Mouse (Mus musculus) left cerebral cortex, postnatal 10 days (tissue): Measurements from ENCODE around the gene Pvr. TPM values are rescaled to one million over a fixed set of nuclear protein-coding genes. Genes with fewer than 3 reads are reported as not detected.

ENCODE experiments used
- DNase-seq, 2 experiments: peaks; one replicate each; pipeline ENCODE4 v3.0.0; 2021 to 2022; ENCODE audit warnings: low spot score in 2 of 2, mixed read lengths in 1 of 2; ENCODE audit errors: extremely low spot score in 1 of 2
- intact Hi-C: fragments of 180-260 bp; cut with DNase I; formaldehyde crosslinking; loops from one replicate; pipeline ENCODE4 v1.15.1; 2025
- total RNA-seq, 2 experiments: library from RNA; stranded (reverse); gene quantifications; 2 replicates each; pipeline ENCODE4 v1.2.3; 2021

Gene Pvr
- total RNA-seq: 10 to 100 TPM in 1 of 2 experiments, 1 to 10 TPM in 1; 9.8 to 14.1 TPM

DNA sequence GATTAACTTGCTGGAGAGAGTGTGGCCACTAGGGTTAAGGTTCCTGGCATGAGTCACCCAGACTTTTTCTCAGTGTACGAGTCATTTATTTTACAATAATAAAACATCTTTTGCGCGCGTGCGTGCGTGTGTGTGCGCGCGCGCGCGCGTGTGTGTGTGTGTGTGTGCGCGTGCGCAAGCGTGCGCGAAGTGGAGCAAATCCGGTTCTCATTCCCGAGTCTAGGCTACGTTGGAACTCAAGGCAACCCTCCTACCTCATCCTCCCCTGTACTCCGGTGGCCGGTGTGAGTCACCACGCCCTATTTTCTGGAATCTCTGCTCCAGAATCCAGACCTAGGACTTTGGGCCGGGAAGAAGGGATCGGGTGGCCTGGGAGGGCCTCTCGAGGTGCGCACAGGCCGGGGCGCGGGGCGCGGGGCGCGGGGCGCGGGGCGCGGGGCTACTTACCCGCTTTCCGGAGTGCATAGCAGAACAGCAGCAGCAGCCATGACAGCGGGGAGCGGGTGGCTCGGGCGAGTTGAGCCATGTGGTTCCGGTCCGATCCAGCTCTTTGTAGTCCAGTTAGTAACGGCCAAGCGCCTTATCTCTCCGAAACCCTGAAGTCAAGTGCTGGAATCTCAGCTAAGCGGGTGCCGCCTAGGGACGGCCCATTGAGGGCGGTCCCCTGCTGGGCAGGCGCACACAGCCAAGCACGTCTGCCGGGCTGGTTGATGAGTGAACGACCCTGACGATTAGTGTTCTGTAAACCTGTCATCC lies at the start of gene Pvr:
Gene Pvr (minus strand): TSS at position 655 of the 756 bp plus-strand sequence.
- DNase-seq: peak; percentile 57 to 87
- intact Hi-C loops: no loop called here

DNA sequence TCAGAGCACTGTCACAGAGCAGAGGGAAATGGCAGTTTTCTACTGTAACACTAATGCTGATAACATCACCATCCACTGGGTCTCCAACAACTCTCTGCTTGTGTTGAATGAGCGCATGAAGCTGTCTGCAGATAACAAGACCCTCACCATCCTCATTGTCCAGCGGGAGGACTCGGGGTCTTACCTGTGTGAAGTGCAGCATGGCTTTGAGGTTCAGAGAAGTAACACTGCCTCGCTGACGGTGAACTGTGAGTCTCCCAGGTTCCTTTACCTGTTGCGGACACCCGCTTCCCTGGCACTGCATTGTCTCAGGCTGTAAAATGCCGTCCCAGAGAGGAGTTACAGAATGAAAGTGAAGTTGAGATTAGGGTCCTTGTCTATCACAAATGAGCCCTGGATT lies 49.2 kb upstream of the Pvr start:
- no peak for DNase-seq
- intact Hi-C loops: no loop called here

DNA sequence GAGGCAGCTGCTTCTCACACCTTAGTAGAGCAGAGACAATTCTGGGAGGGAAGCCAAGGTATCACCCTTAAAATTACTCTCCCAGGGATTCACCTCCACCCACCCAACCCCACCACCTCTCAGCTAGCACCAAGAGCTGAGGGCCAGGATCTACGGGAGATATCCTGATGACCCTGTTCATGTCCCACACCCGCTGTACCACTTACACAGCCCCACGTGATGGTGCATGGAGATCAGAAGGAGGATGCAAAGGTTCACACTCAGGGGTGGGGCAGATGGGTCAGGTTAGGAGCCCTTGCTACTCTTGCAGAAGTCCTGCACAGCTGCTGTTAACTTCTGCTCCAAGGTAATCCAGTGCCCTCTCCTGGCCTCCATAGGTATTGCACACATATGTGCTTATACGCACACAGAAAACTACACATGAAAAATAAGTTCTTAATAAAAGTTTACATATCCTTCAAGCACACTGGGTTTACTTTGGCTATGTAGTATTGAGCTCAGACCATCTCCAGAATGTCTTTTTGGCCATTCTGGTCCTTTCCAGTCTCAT lies 48.7 kb upstream of the Pvr start:
- no peak for DNase-seq
- intact Hi-C loops: no loop called here

DNA sequence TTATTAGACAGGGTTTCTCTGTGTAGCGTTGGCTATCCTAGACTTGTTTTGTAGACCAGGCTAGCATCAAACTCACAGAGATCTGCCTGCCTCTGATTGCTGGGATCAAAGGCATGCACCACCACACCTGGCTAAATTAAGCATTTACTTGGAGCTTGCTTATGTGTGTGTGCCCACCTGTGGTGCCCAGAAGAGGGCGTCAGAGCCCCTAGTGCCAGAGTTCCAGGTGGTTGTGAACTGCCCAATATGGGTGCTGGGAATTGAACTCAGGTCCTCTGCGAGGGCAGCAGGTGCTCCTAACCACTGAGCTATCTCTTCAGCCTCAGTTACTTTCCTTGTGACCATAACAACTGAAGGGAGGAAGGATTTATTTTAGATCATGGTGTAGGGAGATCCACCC lies 48.1 kb upstream of the Pvr start:
- no peak for DNase-seq
- intact Hi-C loops: no loop called here

DNA sequence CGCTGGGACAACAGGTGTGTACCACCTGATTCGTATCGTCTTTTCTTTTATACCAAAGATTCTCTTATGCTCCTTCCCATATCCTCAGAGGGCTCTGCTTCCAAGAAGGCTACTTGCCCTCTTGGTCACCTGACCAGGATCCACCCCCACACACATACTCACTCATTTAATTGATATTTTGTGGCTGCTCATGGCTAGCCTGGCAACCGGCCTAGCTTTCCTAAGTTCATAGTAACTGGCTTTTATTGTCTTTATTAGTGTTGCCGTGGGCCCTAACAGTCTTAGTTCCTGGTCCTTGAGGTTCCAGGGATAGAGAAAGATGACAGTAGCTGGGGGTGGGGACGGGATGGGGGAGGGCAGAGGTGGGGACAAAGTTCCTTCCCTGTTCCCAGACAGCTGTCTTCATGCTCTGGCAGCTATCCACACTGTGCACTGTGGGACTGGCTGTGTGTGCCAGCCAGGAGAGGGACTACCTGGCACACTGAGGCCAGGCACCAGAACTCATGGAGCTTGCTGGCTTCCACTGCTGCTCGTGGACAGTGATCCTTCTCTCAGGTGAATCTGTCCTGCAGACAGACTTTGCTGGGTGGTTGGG lies 44.1 kb upstream of the Pvr start, which contains the start of gene Ceacam20:
Gene Ceacam20 (plus strand): TSS at position 428 of the 595 bp plus-strand sequence.
- DNase-seq: no peak
- intact Hi-C loops: no loop called here

DNA sequence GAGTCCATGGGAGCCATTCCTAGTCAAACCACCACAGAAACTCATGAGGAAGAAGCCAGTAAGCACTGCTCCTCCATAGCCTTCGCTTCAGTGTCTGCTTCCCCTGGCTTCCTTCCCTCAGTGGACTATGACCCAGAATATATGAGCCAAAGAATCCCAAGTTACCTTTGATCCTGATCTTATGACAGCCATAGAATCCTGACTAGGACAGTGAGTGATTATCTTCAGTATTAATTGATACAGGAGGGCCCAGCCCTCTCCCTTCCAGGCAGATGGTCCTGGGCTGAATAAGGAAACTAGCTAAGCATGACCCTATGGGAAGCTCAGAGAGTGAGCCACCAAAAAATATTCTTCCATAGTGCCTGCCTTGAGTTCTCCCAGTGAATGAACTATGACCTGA lies 41.5 kb upstream of the Pvr start:
- no peak for DNase-seq
- intact Hi-C loops: no loop called here

DNA sequence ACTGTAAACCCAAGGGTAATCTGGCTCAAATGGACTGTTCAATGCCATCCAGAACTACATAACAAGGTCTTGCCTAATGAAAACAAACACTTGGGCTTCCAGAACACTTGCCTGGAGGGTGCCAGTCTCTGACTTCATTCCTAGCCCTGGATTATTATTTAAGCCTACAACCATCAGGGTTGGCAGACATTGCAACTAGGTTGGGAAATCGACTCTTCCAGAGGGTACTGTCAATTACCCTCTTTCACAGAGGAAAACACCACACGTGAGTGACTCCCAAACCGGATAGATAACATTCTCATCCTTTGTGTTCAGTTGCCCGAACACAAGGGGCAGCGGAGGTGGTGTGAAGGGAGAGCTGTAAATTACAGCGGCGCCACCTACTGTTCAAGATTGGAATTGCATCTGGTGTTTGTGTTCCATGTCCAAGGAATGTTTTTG lies 35.4 kb upstream of the Pvr start:
- intact Hi-C loops: loop anchor here (2.0 kb wide), 1 partner anchor 46 kb away; no protein-coding TSS in a partner anchor
- DNase-seq: peak; percentile 75 to 88

DNA sequence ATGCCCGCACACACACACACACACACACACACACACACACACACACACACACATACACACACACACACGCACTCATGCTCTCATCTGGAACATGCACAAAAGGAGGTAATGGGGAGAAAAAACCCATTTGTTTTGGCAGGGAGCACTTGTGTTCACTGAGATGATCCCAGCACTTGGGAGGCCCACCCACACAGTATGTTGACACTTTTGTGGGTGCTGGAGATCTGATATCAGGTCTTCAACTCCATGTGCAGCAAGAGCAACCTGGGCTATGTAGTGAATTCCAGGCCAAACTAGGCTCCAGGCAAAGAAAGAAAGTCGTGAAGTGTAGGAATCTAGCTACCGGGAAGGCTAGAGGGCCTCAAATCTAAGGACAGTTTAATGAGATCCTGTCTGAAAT lies 34.9 kb upstream of the Pvr start:
- no peak for DNase-seq
- intact Hi-C loops: loop anchor here (2.0 kb wide), 1 partner anchor 45 kb away; no protein-coding TSS in a partner anchor

DNA sequence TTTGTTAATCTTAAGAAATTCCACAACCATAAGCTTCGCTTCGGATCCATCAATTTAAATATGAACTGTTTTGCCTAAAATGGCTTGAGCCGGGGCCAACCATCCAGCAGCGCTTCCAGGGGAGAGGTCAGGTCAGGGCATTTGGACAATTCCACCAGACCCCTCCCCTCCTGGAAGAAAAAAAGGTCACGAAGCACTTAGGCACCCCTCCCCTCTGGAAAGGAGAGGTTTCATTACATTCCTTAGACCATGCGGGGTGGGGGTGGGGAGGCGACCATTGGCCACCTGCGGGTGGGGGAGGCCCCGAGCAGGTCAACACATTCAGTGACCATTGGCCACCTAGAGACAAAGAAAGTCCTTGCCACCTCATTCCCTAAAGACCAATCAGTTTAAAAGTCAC lies 32.1 kb upstream of the Pvr start:
- DNase-seq: no peak
- intact Hi-C loops: no loop called here

DNA sequence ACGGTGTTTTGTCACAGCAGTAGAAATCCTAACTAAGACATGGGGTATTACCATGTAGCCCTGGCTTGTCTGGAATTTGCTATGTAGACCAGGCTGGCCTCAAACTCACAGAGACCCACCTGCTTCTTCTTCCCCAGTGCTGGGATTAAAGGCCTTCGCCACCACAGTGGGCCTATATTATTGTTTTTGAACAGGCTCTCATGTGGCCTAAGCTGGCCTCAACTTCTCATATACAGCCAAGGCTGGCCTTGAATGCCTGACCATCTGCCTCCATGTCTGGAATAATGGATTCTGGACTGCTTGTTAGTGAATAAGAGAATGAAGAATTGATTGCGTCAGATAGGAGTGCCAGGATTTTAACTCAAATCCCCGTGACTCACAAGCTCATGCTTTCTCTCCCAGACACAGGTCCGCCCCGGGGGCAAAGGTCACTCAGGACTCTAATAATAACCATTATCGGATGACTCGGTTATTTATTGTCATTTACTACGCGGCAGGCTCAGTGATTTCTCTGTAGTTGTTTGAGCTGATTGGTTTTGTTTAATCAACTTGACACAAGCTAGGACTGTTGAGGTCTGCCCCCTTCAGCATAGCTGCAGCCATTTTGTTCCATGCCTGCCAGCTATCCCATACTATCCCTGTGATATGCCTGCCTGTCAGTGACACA lies 31.5 kb upstream of the Pvr start:
- intact Hi-C loops: no loop called here
- DNase-seq: no peak

DNA sequence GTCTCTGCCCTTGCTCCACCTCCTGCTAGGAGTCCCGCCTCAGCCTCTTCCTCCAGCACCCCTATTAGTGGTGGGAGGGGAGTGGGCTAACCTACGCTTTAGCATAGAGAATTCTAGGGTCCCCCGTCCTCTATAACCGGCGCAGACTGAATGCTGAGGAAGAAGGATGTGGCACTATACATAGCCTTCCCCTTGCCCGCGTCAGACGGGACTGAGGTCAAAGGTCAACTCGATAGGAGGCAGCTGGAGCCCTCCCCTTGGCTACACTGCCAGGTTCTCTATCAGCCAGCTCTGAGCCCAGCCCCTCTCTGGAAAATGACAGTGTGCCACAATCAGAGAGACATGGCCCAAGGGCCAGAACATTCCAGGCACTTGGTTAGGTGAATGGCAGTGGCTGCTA lies 29.6 kb upstream of the Pvr start, which contains the start of gene Igsf23:
Gene Igsf23 (minus strand): TSS at position 168 of the 400 bp plus-strand sequence.
- intact Hi-C loops: no loop called here
- no peak for DNase-seq

DNA sequence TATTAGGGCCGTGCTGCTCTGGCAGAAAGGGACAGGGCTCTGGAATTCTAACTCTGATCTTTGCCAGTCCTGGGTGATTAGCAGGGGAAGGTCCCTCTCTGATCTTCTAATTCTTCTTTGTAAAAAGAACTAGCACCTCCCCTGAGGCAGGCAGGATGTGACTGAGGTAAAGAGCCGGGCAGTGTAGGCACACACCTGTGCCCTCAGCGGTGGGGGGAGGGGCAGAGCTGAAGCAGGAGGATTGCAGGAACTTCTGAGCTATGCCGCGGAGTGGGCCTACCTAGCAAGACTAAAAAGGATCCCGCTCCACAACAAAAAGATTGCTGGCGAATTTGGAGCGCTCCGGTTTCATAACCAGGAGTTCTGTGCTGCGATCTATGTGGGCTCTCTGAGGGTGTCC lies 29.0 kb upstream of the Pvr start:
- no peak for DNase-seq
- intact Hi-C loops: no loop called here

DNA sequence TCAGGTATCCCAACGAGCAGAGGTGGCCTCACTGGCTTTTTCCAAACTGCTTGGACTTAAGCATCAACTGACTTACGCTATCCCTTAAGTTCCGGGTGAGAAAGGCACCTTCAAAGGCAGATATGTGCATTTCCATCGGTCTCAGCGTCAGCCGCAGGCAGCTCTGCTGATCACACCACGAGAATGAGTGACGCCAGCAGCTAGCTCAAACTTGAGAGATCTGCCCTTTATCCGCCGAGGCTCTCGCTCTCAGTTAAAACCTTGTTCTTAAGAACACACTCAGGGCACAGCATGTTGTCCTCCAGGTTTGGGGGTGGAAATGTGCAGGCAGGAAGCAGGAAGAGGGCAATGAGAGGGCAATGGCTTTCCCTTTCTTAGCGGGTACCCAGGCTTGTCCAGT lies 28.0 kb upstream of the Pvr start:
- intact Hi-C loops: no loop called here
- no peak for DNase-seq

DNA sequence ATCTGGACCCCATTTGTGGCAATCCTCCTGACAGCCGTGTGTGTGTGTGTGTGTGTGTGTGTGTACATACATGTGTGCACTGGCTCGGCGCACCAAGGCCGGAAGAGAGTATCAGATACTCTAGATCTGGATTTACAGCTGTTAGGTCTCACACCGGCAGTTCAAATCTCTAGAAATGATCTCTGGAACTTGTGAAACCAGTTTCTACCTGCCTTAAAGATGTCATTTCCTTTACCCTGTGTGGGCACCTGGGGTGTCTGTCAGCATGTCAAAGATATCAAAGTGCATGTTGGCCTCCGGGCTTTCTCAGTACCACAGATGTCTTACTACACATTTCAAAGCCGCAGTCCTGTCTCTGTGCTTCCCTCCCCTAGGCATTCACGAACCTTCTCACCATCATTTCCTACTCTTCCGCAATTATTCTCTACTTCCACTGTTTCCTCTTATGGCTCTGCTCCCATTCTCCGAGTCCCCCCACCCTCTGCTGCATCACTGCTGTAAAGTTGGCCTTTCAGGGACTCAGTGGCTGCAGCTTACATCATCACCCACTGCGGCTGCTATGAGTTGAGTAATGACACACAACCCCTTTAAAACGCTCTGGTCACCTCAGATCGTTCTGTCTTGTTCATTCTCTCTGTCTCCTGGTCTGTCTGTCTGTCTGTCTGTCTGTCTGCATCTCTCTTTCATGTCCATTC lies 25.0 kb upstream of the Pvr start:
- no peak for DNase-seq

DNA sequence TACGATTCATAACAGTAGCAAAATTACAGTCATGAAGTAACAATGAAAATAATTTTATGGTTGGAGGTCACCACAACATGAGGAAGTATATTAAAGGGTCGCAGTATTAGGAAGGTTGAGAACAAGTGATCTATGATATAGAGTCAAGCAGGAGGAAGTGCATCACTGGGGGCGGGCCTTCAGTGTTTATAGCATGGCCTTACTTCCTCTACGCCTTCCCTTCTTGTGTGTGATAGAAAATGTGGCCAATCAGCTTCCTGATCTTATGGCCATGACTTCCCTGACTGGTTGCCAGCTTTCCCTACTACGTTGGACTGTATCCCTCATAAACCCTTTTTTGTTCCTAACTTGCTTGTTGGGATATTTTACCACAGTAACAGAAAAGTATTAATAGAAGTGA lies 24.2 kb upstream of the Pvr start:
- no peak for DNase-seq

More for the DNA sequence above, 25.0 kb upstream of the Pvr start:
- intact Hi-C loops: no loop called here

DNA sequence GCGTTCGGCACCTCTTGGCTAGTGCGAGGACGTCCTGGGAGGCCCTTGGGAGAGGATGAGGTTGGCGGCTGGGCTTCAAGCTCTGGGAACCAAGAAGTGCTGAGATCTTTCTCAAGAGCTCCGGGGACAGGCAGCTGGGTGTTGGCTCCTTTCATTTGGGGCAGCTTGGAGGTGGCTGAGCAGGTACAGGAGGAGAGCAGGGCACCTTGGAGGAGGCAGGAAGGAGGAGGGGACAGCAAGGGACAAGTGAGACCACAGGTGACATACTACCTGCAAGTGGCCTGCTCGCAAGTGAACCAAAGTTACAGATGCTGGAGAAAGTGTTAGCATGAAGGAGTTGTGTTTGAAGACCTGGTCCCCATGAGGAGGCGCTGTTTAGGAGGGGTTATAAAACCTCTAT lies 23.7 kb upstream of the Pvr start:
- intact Hi-C loops: no loop called here
- no peak for DNase-seq

More for the DNA sequence above, 24.2 kb upstream of the Pvr start:
- intact Hi-C loops: no loop called here

DNA sequence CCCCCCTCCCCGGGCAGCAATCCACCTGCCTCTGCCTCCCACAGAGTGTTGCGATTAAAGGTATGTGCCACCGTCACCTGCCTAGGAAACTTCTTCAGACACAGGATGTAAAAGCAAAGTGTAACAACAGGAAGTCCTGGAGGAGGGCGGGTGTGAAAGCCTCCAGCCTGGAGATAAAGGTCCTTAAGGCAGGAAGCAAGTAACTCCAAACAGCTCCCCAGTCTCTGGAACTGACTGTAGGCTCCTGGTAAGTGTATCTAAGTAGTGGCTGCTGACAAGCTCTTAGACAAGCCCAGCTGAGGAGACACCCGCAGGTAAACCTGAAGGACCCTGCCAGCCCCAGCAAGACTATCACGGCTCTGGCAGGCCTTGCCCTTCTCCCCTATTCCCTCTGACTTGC lies 19.3 kb upstream of the Pvr start:
- intact Hi-C loops: no loop called here
- no peak for DNase-seq

DNA sequence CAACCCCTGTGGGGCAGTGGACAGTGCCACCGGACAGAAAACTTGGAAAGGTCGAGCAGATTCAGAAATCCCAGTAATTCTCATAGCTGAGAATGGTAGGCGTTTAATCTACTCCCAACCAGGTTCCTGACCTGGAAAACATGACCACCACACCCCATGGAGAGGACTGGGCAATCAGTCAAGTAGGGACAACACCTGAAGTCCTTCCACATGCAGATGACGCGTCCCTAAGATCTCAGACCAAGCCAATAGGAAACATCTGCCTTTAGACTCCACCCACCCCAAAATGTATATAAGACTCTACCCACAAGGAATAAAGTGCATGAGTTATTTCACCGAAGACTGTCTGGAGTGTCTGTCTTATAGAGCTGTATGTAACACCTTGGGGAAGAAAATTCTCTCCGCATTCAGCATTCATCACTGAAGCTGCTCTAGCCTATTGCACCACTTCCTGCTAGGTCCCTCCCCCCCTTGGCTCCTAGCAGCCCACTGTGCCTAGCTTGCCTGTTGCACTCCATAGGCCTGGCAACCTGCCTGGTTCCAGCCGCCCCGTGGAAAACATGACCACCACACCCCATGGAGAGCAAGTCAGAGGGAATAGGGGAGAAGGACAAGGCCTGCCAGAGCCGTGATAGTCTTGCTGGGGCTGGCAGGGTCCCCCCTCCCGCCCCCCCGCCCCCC lies 18.7 kb upstream of the Pvr start:
- intact Hi-C loops: no loop called here
- DNase-seq: peak in 1 of 2 experiments; percentile 89
